Comparison of ENCODE assay signal across 20 mouse cellular contexts in genomic region chr6:93297975-93298374, GRCm38 (mm10).
DNase-seq lines count a peak whose midpoint lies in the region; ATAC-seq and TF ChIP-seq lines count a peak whose summit lies in the region.
"Had no signal": no experiment of that assay in that cellular context is flagged by ENCODE, and none has a peak within 500 bp of the region (broad histone marks: within the 10 kb centered on the region; RNA-seq: fewer than 3 reads in every experiment).

No protein-coding gene starts in this region.

- H3K4me1 ChIP-seq in kidney, embryonic 14.5 days (ENCODE audit: control insufficient read depth, insufficient read depth, low read length), result peaks cover 11% of the 10 kb centered on the region; the same call in 1 of the 2 replicates
- H3K4me1 ChIP-seq in kidney, adult 2 months (ENCODE audit: control insufficient read depth, insufficient read depth, low read length), result no peaks in the 10 kb centered on the region
- H3K4me1 ChIP-seq in brown adipose tissue, adult 24 weeks (ENCODE audit: control insufficient read depth, insufficient read depth, insufficient read length, low read length), result peaks cover 11% of the 10 kb centered on the region
- peaks cover 19% of the 10 kb centered on the region for H3K4me1 ChIP-seq in embryonic facial prominence, embryonic 10.5 days
- 0 out of 2 replicates have a peak, but pooled peaks cover 4% of the 10 kb centered on the region for H3K4me1 ChIP-seq in neural tube, embryonic 11.5 days (ENCODE audit: control insufficient read depth, insufficient read depth, low read length)
- H3K4me1 ChIP-seq: heart, embryonic 15.5 days had no signal

- no peak overlapping the region for H3K4me2 ChIP-seq in kidney, embryonic 14.5 days (replicated peaks; ENCODE audit: low read depth, low read length)
- H3K4me2 ChIP-seq in neural tube, embryonic 11.5 days (ENCODE audit: low read depth), result peak overlapping the region; percentile 8; the same call in 1 of the 2 replicates
- H3K4me2 ChIP-seq: heart, embryonic 15.5 days; limb, embryonic 15.5 days; midbrain, embryonic 15.5 days; stomach, embryonic 15.5 days had no signal

- no peaks in the 10 kb centered on the region for H3K9me3 ChIP-seq in kidney, embryonic 14.5 days (ENCODE audit: control insufficient read depth, low read length)
- no peaks in the 10 kb centered on the region for H3K9me3 ChIP-seq in embryonic facial prominence, embryonic 10.5 days
- H3K9me3 ChIP-seq in neural tube, embryonic 11.5 days (ENCODE audit: control insufficient read depth, low read length), result no peaks in the 10 kb centered on the region
- H3K9me3 ChIP-seq: heart, embryonic 15.5 days; limb, embryonic 15.5 days; midbrain, embryonic 15.5 days; stomach, embryonic 15.5 days had no signal

- 6% methylated on average over 6 of the region's 6 CpGs for WGBS in kidney, embryonic 14.5 days
- 32% methylated on average over 6 of the region's 6 CpGs for whole genome bisulfite sequencing in kidney, adult 2 months
- 50% methylated on average over 6 of the region's 6 CpGs for WGBS in embryonic facial prominence, embryonic 10.5 days
- 29% methylated on average over 6 of the region's 6 CpGs for WGBS in neural tube, embryonic 11.5 days

- no peaks in the 10 kb centered on the region for H3K27me3 ChIP-seq in kidney, embryonic 14.5 days (ENCODE audit: control insufficient read depth, insufficient read depth, low read length)
- H3K27me3 ChIP-seq in kidney, adult 2 months (replicated peaks; ENCODE audit: control insufficient read depth, insufficient read depth, low read length), result no peaks in the 10 kb centered on the region
- no peaks in the 10 kb centered on the region for H3K27me3 ChIP-seq in embryonic facial prominence, embryonic 10.5 days (replicated peaks; ENCODE audit: low read depth, poor library complexity, severe bottlenecking)
- no peaks in the 10 kb centered on the region for H3K27me3 ChIP-seq in neural tube, embryonic 11.5 days (ENCODE audit: control insufficient read depth, insufficient read depth, low read length)
- H3K27me3 ChIP-seq: heart, embryonic 15.5 days; limb, embryonic 15.5 days; midbrain, embryonic 15.5 days; stomach, embryonic 15.5 days had no signal

- H3K36me3 ChIP-seq in kidney, embryonic 14.5 days (ENCODE audit: control insufficient read depth, insufficient read depth, low read length), result no peaks in the 10 kb centered on the region
- no peaks in the 10 kb centered on the region for H3K36me3 ChIP-seq in kidney, adult 2 months (ENCODE audit: control insufficient read depth, insufficient read depth, low read length)
- H3K36me3 ChIP-seq in embryonic facial prominence, embryonic 10.5 days (replicated peaks), result no peaks in the 10 kb centered on the region
- H3K36me3 ChIP-seq in neural tube, embryonic 11.5 days (ENCODE audit: control insufficient read depth, insufficient read depth, low read length), result no peaks in the 10 kb centered on the region
- H3K36me3 ChIP-seq: heart, embryonic 15.5 days; limb, embryonic 15.5 days; midbrain, embryonic 15.5 days; stomach, embryonic 15.5 days had no signal

- H3K9ac ChIP-seq in kidney, embryonic 14.5 days (ENCODE audit: low read depth, low read length), result no peak overlapping the region
- no peak overlapping the region for H3K9ac ChIP-seq in neural tube, embryonic 11.5 days (ENCODE audit: low read length)
- H3K9ac ChIP-seq: heart, embryonic 15.5 days; limb, embryonic 15.5 days; liver, postnatal 0 days; midbrain, embryonic 15.5 days; stomach, embryonic 15.5 days had no signal

- no peak for TF ChIP-seq POLR2A in kidney, adult 2 months (IDR thresholded peaks at IDR 0.05; ENCODE audit: low read depth, low read length)

- ATAC-seq in kidney, embryonic 14.5 days (ENCODE audit: low FRiP score, low TSS enrichment), result peak; percentile 88
- peak; percentile 58 for ATAC-seq in neural tube, embryonic 11.5 days (ENCODE audit: insufficient read depth, low FRiP score, low TSS enrichment)
- ATAC-seq: activated CD4-positive, CD25-positive, alpha-beta regulatory T cell, adult 4 months; forebrain, embryonic 14.5 days; liver, postnatal 0 days; midbrain, embryonic 15.5 days had no signal

- no peak for TF ChIP-seq CTCF in kidney, adult 2 months (conservative IDR thresholded peaks at IDR 0.05; ENCODE audit: insufficient read depth, insufficient read length, low read depth, low read length)

- peak overlapping the region; percentile 12; the same call in 1 of the 2 replicates for H3K27ac ChIP-seq in kidney, embryonic 14.5 days (ENCODE audit: low read depth, low read length)
- H3K27ac ChIP-seq in kidney, adult 2 months (ENCODE audit: insufficient read depth, low read depth, low read length), result no peak overlapping the region
- H3K27ac ChIP-seq in brown adipose tissue, adult 24 weeks (replicated peaks; ENCODE audit: low read depth, low read length), result 0 out of 2 replicates have a peak overlapping the region, but pooled peaks have one; percentile 27
- 0 out of 2 replicates have a peak overlapping the region, but pooled peaks have one; percentile 0 for H3K27ac ChIP-seq in embryonic facial prominence, embryonic 10.5 days (replicated peaks)
- peak overlapping the region; percentile 44; the same call in 1 of the 2 replicates for H3K27ac ChIP-seq in neural tube, embryonic 11.5 days (ENCODE audit: low read depth, low read length)
- H3K27ac ChIP-seq: heart, embryonic 15.5 days; limb, embryonic 15.5 days; macrophage; midbrain, embryonic 15.5 days; stomach, embryonic 15.5 days had no signal

- DNase-seq in kidney, adult 2 months, result no peak
- DNase-seq in embryonic facial prominence, embryonic 10.5 days (ENCODE audit: low spot score), result peak; percentile 14
- peak; percentile 43 for DNase-seq in neural tube, embryonic 11.5 days (ENCODE audit: low spot score)
- no peak for DNase-seq in gastrocnemius, postnatal 25 days
- DNase-seq in right cerebral cortex, postnatal 25 days, result no peak
- DNase-seq: adrenal gland, postnatal 14 days; cerebellum, adult 9-10 months; heart, adult 18-20 months; kidney, adult 18-20 months; liver, postnatal 0 days; thymus, adult 2 months had no signal

- no peak overlapping the region for H3K4me3 ChIP-seq in kidney, embryonic 14.5 days (ENCODE audit: low read length)
- H3K4me3 ChIP-seq in kidney, adult 2 months (ENCODE audit: insufficient read depth, low read depth, low read length), result no peak overlapping the region
- no peak overlapping the region for H3K4me3 ChIP-seq in brown adipose tissue, adult 24 weeks (ENCODE audit: insufficient read depth, low read depth, low read length)
- H3K4me3 ChIP-seq in embryonic facial prominence, embryonic 10.5 days, result no peak overlapping the region
- H3K4me3 ChIP-seq in neural tube, embryonic 11.5 days (ENCODE audit: low read depth, low read length), result no peak overlapping the region
- H3K4me3 ChIP-seq: heart, embryonic 15.5 days; limb, embryonic 15.5 days; midbrain, embryonic 15.5 days; stomach, embryonic 15.5 days had no signal

Comparison
In these comparisons a context has a peak if more than half of its experiments do, and no peak if none do; other contexts are left out.
1. DNase-seq: peak in embryonic facial prominence, embryonic 10.5 days (single experiment) and neural tube, embryonic 11.5 days (single experiment); none in kidney, adult 2 months (single experiment), gastrocnemius, postnatal 25 days (single experiment) and right cerebral cortex, postnatal 25 days (single experiment).